Mouse (Mus musculus) lung, adult 2 months (tissue): ENCODE data around the gene Mecom. TPM values are rescaled to one million over a fixed set of nuclear protein-coding genes. Genes with fewer than 3 reads are reported as not detected.
"Not testable (repeated sequence)": the region's sequence is repeated elsewhere in the genome, so short reads cannot be mapped to it uniquely, and the experiment has no call there.

Source experiments
- DNase-seq: peaks from one replicate; pipeline ENCODE4 v3.0.0; 2022
- H3K4me1 ChIP-seq: fragments of 200-500 bp; 2 replicates; pipeline ENCODE4 v1.6.1; 2011; ENCODE audit warnings: low read length; ENCODE audit not compliant: control insufficient read depth, insufficient read depth
- H3K4me3 ChIP-seq: fragments of 200-500 bp; replicated peaks from 2 replicates; pipeline ENCODE3; 2011; ENCODE audit warnings: low read depth, mild to moderate bottlenecking, control low read depth, low read length; ENCODE audit errors: extremely low read depth
- CTCF ChIP-seq: fragments of 200-500 bp; IDR thresholded peaks from 2 replicates; pipeline ENCODE4 v1.5.1; 2011; ENCODE audit warnings: mild to moderate bottlenecking, low read length, control low read depth; ENCODE audit not compliant: insufficient read depth
- POLR2A ChIP-seq: fragments of 200-500 bp; IDR thresholded peaks from 2 replicates; pipeline ENCODE4 v1.6.1; 2011; ENCODE audit warnings: low read depth, mild to moderate bottlenecking, control low read depth, low read length, borderline replicate concordance; ENCODE audit errors: extremely low read depth
- WGBS: fragments of 180-500 bp; shearing (Covaris S2); methylation state at CpG from one replicate; pipeline ENCODE4 v1.1.7; 2018; 5-methylcytosine and 5-hydroxymethylcytosine counted together
- polyA plus RNA-seq: library from polyadenylated mRNA; depleted of rRNA; stranded (reverse); fragments of >200 nt; gene quantifications from 2 replicates; pipeline ENCODE4 v1.2.3, GENCODE M21; 2012

The Mecom gene
- polyA plus RNA-seq, 1 experiment = 16.0 TPM

DNA sequence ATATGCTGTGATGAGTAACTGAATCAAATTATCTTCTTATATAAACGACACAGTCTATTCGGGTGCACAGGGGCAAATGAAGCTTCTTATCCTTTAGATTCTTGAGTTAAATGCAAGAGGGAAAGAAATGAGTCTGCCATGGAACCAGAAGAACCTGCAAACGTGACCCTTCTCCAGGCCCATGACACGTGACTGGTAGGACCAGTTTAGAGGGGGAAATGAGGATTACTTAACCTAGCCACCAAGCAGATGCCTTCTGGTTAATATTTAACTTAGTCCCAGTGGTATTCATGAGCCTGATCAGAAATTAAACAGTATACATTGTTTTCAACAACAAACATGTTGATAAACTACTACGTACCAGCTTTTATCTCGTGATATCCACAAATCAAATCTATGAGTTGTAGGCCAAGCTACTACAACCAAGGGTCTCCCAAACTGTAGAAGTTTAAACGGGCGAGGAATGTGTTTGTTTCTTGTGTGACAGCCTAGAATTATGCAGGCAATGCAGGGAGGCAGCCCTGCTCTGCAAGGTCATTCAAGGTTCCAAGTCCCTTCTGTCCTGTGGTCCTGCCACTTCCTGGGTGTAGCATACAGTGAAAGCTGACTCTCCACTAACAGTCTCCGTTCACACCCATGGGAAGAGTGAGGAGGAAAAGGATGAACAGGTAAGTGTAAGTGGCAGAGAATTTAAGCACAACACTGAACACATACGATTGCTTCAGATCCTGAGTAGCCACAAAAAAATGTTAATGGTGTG lies 97.4 kb downstream of the Mecom start:
- no peak for DNase-seq
- no peak overlapping the region for H3K4me3 ChIP-seq
- WGBS = 66% methylated on average over 10 of the region's 10 CpGs
- peaks cover 6% of the 10 kb centered on the region for H3K4me1 ChIP-seq
- TF ChIP-seq CTCF = no peak
- TF ChIP-seq POLR2A = no peak

DNA sequence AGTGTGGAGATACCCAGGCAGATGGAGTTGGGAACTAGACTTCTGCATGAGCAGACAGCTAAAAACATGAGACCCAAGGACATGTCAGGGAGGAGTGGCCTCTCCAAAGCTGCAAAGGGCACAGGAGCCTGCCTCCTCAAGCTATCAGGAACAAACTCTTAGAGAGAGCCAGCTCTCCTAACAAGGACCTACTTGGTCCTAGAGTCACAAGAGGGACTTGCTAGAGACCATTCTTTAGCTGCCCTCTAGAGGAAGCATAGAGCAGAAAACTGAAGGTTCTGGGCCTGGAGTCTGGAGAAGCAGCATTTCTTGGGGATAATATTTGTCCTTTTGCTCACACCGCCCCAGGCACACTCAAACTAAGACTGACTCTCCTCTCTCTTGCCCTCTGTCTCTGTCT lies 99.2 kb downstream of the Mecom start:
- TF ChIP-seq CTCF = no peak
- Histone ChIP-seq H3K4me3 (no peak overlapping the region), H3K4me1 (peaks cover 6% of the 10 kb centered on the region)
- DNase-seq = no peak
- WGBS = 61% methylated on average over 1 of the region's 1 CpGs

DNA sequence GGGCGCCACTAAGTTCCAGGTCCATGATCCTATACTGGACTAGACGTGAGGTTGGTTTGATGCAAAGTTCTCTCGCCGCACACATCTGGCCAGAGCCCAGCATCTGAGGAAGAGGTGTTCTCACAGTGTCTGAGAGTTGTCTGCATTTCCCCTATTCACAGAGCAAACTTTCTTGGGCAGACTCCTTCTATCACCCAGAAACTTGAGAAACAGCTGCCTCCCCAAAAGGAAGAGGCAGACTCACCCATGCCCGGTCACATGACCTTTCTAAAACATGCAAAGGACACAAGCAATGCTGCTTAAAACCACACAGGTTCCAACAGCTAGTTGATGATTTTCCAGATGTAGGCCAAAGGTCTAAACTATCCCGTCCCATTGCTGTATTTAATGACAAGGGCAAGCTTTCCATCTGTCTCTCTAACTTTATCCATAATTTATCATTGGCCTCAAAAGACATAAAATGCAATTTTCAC lies 101.8 kb downstream of the Mecom start:
- 93% methylated on average over 6 of the region's 6 CpGs for WGBS
- no peak for TF ChIP-seq POLR2A
- no peak for TF ChIP-seq CTCF
- Histone ChIP-seq H3K4me3 (no peak overlapping the region), H3K4me1 (peaks cover 6% of the 10 kb centered on the region)
- DNase-seq = no peak

DNA sequence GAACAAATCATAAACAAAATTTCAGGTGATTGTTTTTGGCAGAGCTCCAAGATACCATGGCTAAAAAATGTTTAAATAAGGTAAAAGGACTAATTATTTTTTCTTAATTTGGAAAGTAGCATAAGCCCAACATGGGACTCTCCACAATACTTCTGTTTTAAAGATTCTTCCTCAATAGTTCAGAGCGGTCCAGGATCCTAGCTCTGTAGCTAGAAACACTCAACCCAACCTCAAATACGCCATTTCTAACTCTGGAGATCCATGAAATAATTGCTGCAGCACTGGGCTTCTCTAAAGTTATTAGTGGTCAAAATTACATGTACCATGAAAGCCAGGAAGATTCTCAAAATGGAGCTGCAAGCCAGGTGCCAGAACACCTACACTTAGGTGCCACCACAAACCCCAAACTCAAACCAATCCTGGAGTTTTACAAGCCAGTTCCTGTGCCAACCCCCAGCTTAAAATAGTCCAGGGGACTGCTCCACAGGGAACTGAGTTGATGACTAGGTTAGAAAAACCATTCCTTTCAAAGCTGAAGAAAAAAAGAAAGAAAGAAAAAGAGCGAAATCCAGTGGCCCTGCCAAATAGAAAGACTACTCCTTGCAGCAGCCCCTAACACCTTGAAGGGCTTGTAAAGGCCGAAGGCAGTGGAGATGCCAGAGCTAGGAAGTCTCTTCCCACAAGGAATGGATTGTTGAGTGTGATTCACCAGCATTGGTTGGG lies 102.4 kb downstream of the Mecom start:
- WGBS = 92% methylated on average over 4 of the region's 4 CpGs
- TF ChIP-seq CTCF (no peak), POLR2A (no peak)
- no peak overlapping the region for H3K4me3 ChIP-seq
- DNase-seq = no peak
- H3K4me1 ChIP-seq = peaks cover 3% of the 10 kb centered on the region

DNA sequence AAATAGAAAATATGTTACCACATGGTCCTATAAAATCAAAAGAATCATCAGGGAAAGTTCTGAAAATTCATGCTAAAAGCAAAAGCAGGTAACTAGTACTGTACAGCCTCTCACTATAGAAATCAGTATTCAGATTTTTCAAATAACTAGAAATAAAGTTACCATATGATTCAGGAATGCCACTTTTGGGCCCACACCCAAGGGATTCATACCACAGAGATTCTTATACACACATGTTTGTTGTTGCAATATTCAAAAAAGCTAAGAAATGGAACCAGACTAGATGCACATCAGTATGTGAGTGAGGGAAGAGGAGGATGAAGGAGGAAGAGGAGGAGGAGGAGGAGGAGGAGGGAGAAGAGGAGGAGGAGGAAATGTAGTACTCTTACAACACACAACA lies 106.2 kb downstream of the Mecom start:
- TF ChIP-seq POLR2A = no peak
- TF ChIP-seq CTCF = no peak
- Histone ChIP-seq H3K4me1 (no peaks in the 10 kb centered on the region; the same call in 1 of the 2 replicates), H3K4me3 (no peak overlapping the region)
- no peak for DNase-seq

DNA sequence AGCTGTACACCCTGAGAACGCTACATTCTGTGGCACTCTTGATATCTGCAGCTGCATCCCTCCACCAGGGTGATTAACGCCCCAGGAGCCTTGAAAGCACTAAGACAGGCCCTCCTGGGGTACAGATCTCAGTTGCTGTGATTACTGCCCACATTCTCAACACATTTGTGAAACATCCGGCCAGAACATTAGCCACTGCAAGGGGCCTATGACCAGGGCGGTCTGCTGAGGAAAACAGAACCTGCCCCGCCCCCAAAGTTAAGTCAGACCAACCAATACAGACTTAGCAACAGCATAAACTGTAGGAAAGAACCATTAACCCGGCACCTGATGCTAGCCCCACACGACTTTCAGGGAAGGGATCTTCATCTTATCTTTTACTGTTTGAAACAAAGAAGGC lies 109.8 kb downstream of the Mecom start:
- no peak for DNase-seq
- Histone ChIP-seq H3K4me3 (no peak overlapping the region), H3K4me1 (no peaks in the 10 kb centered on the region; the same call in 1 of the 2 replicates)
- 65% methylated on average over 7 of the region's 7 CpGs for WGBS
- no peak for TF ChIP-seq POLR2A
- TF ChIP-seq CTCF = no peak

DNA sequence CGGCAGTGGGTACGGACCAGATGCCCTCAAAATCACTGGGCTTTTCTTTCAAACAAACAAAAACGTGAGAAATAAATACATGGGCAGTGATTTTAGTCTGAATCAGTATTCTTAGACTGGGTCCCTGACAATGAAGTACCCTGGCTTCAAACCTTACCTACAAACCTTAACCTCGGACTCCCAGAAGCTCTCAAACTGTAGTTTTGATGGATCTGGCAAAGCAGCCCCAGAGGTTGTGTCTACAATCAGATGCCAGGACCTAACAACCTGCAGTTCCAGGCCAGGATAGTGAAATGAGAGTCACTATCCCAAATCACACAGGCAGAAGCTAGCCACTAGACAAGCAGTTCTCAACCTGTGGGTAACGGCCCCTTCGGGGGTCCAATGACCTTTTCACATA lies 111.2 kb downstream of the Mecom start:
- Histone ChIP-seq H3K4me1 (no peaks in the 10 kb centered on the region; the same call in 1 of the 2 replicates), H3K4me3 (no peak overlapping the region)
- 86% methylated on average over 6 of the region's 6 CpGs for WGBS
- no peak for DNase-seq
- no peak for TF ChIP-seq POLR2A
- TF ChIP-seq CTCF = no peak

DNA sequence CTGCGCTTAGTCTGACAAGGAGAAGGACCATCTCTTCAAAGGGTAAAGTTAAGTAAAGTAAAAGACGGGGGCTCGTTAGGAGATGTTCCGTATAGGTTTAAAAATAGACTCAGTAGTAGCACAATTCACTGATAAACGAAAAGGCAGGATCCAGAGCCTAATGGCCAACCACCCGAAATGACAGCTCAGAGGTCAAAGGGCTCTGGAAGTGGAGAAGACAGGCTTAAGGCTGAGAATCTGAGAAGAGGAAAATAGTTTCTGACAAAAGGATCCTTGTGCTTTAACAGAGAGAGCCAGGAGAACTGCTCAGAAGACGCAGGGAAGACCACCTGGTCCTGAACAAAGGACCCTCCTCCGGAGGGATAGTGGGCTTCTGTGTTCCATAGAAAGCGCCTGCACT lies 111.7 kb downstream of the Mecom start:
- WGBS = 76% methylated on average over 9 of the region's 9 CpGs
- DNase-seq = no peak
- H3K4me3 ChIP-seq = no peak overlapping the region
- no peaks in the 10 kb centered on the region; the same call in 1 of the 2 replicates for H3K4me1 ChIP-seq
- TF ChIP-seq CTCF = no peak

DNA sequence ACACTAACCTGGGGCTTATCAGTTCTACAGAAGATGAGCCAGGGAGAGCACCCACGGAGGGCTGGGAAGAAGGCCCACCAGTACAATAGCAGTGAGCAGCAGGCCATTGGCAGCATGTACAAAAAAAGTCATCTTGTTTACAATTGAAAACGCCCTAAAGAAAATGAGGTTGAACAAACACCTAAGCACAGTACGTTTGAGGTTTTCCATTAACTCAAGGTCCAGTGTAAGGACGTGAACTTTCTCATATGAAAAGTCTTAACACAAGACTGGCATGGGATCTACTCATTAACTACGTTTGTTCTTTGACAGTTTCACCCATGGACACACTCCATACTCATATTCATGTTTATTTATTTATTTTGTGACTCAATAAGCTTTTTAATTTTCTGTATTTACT lies 118.9 kb downstream of the Mecom start:
- DNase-seq = no peak
- 70% methylated on average over 5 of the region's 5 CpGs for WGBS
- TF ChIP-seq POLR2A = no peak
- TF ChIP-seq CTCF = no peak

DNA sequence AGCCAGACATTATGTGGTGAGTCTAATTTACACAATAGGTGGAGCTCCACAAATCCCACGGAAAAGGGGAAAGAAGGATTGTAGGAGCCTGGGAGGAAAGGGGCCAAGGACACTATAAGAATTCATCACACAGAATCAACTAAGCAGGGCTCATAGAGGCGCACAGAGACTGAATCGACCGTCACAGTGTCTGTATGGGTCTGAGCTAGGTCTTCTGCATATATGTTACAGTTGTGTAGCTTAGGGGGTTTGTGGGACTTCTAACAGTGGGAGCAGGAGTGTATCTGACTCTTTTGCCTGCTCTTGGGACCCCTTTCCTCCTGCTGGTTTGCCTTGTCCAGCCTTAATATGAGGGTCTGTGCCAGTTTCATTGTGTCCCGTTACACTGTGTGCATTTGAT lies 123.8 kb downstream of the Mecom start:
- WGBS = 87% methylated on average over 5 of the region's 5 CpGs

More for the DNA sequence above, 118.9 kb downstream of the Mecom start:
- H3K4me1 ChIP-seq = no peaks in the 10 kb centered on the region; the same call in 1 of the 2 replicates
- no peak overlapping the region for H3K4me3 ChIP-seq

DNA sequence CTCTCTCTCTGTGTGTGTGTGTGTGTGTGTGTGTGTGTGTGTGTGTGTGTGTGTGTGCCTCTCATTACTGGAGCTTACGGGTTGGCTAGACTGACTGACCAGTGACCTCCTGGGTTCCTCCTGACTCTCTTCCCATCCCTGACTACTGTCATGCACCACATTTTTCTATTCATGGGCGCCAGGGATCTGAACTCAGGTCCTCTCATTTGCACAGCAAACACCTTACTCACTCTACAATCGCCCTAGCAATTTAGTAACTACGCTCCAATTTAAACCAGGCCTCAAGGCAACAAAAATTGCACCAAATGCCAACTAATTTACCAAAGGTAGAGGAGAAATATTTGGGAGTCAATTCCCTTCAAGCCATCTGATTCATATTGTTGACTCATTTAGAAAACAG lies 125.9 kb downstream of the Mecom start:
- not testable (repeated sequence) for H3K4me1 ChIP-seq, DNase-seq, H3K4me3 ChIP-seq
- WGBS = 92% methylated on average over 4 of the region's 4 CpGs

More for the DNA sequence above, 123.8 kb downstream of the Mecom start:
- DNase-seq = no peak
- TF ChIP-seq POLR2A (no peak), CTCF (no peak)
- Histone ChIP-seq H3K4me3 (no peak overlapping the region), H3K4me1 (no peaks in the 10 kb centered on the region; the same call in 1 of the 2 replicates)
